Mouse (Mus musculus): Measurements from ENCODE around the gene Fkbp4.

Fkbp4 gene

GRCm38 (mm10) chr6:128436356-128437005 is 2.0 kb downstream of the Fkbp4 start:
- no peak for DNase-seq (ENCODE audit: low spot score in 2 of 2)

GRCm38 (mm10) chr6:128435474-128435873 is 3.0 kb downstream of the Fkbp4 start:
- DNase-seq (ENCODE audit: low spot score in 2 of 2): no peak

GRCm38 (mm10) chr6:128433566-128433965 is 4.9 kb downstream of the Fkbp4 start:
- DNase-seq (ENCODE audit: low spot score in 2 of 2): no peak

GRCm38 (mm10) chr6:128432356-128432915 is 6.0 kb downstream of the Fkbp4 start:
- DNase-seq (ENCODE audit: low spot score in 2 of 2): no peak

- no peak for DNase-seq (ENCODE audit: low spot score in 2 of 2)
Observed at GRCm38 (mm10) chr6:128429826-128430225, 8.7 kb downstream of the Fkbp4 start.

- no peak for DNase-seq (ENCODE audit: low spot score in 2 of 2)
Observed at GRCm38 (mm10) chr6:128429300-128429699, 9.2 kb downstream of the Fkbp4 start.

- DNase-seq (ENCODE audit: low spot score in 2 of 2): no peak
Observed at GRCm38 (mm10) chr6:128427571-128427970, 10.9 kb downstream of the Fkbp4 start.

- DNase-seq (ENCODE audit: low spot score in 2 of 2): no peak
Observed at GRCm38 (mm10) chr6:128425046-128425445, 13.4 kb downstream of the Fkbp4 start.

GRCm38 (mm10) chr6:128424269-128425019 is 14.0 kb downstream of the Fkbp4 start, which contains the start of gene Itfg2:
TSS of gene Itfg2 (minus strand) at chr6:128424931.
- peak; percentile 94 to 96 for DNase-seq (ENCODE audit: low spot score in 2 of 2)

GRCm38 (mm10) chr6:128423496-128424268 is 14.8 kb downstream of the Fkbp4 start:
- DNase-seq (ENCODE audit: low spot score in 2 of 2): no peak

GRCm38 (mm10) chr6:128421480-128421879 is 17.0 kb downstream of the Fkbp4 start:
- no peak for DNase-seq (ENCODE audit: low spot score in 2 of 2)

GRCm38 (mm10) chr6:128421036-128421435 is 17.4 kb downstream of the Fkbp4 start:
- DNase-seq (ENCODE audit: low spot score in 2 of 2): no peak

GRCm38 (mm10) chr6:128418076-128418475 is 20.4 kb downstream of the Fkbp4 start:
- DNase-seq (ENCODE audit: low spot score in 2 of 2): no peak

GRCm38 (mm10) chr6:128416169-128416568 is 22.3 kb downstream of the Fkbp4 start:
- no peak for DNase-seq (ENCODE audit: low spot score in 2 of 2)

GRCm38 (mm10) chr6:128411115-128411514 is 27.4 kb downstream of the Fkbp4 start:
- peak; percentile 41 to 76 for DNase-seq (ENCODE audit: low spot score in 2 of 2)

GRCm38 (mm10) chr6:128410305-128410704 is 28.2 kb downstream of the Fkbp4 start:
- DNase-seq (ENCODE audit: low spot score in 2 of 2): no peak

- no peak for DNase-seq (ENCODE audit: low spot score in 2 of 2)
Observed at GRCm38 (mm10) chr6:128408544-128409125, 29.8 kb downstream of the Fkbp4 start.

- no peak for DNase-seq (ENCODE audit: low spot score in 2 of 2)
Observed at GRCm38 (mm10) chr6:128404708-128405107, 33.8 kb downstream of the Fkbp4 start.

GRCm38 (mm10) chr6:128399421-128400185 is 38.9 kb downstream of the Fkbp4 start:
- peak; percentile 37 to 46 for DNase-seq (ENCODE audit: low spot score in 2 of 2)

- DNase-seq (ENCODE audit: low spot score in 2 of 2): no peak
Observed at GRCm38 (mm10) chr6:128398996-128399395, 39.5 kb downstream of the Fkbp4 start, which contains the start of gene Nrip2. TSS of gene Nrip2 (plus strand) at chr6:128399296.
